Mouse (Mus musculus) embryo, embryonic 10.5 days (tissue): ENCODE data around the gene Cstad.

ENCODE experiments used
- DNase-seq: peaks from one replicate; pipeline ENCODE4 v3.0.0-alpha.2; 2015; ENCODE audit warnings: low spot score

Cstad gene

DNA sequence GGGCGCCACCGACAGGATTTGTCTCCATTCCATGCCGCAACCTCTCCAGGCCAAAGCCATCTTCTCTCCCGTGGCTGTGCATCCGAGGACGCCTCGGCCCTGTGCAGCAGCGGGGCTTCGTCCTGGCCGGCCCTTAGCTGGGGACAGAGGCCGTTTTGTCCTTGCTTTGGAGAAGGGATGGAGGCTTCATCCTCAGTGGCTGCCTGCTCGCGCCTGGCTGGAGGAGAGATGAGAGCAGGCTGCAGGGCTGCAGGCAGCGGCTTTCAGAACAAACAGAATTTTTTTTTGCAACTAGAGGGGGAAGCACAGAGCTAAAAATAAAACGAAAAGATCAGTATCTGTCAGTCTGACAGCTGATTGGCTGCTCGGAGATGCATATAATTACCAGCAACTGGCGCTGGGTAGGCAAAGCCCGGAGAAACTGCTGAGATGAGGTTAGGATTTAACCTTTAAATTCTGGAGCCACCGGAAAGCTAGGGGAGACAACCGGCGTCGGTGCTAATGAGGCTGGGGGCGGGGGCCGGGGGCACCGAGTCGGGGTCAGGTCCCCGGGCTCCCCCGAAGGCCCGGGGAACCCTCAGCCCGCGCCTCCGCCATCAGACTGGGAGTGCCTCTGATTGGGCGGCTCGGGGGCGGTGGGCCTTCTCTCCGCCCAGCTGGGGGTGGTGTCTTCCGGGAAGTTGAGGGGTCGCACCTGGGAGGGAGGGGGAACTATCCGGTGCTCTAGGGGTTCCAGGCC is at the start of gene Cstad:
TSS of gene Cstad (plus strand) at position 400 of the 739 bp plus-strand sequence.
- DNase-seq: peak; percentile 90

DNA sequence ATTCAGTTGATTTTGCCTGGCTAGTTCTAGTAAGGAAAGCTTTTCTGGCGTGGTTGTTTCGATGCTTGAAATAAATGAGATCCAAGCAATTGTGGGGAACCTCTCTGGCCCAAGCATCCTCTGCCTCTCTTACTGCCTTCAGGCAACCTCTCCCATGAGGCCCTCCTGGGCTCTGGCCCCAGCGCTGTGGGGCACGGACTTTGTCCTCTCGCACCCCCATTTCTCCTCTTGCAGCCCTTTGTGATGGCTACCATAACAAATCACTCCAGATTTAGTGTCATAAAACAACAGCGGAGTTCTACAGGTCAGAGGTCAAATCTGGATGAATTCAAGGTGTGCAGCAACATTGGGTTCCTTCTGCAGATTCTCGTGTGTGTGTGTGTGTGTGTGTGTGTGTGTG is 49.1 kb upstream of the Cstad start:
- DNase-seq: peak; percentile 63

DNA sequence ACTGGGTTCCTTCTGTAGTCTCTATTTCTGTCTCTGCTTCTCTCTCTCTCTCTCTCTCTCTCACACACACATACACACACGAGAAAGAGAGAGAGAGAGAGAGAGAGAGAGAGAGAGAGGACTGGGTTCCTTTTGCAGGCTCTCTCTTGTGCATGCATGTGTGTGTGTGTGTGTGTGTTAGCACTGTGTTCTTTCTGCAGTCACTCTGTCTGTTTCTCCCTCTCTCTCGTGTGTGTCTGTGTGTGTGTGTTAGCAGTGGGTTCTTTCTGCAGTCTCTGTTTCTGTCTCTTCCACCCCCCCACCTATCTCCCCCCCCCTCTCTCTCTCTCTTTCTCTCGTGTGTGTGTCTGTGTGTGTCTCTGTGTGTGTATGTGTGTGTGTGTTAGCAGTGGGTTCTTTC is 48.6 kb upstream of the Cstad start:
- DNase-seq: peak; percentile 40

DNA sequence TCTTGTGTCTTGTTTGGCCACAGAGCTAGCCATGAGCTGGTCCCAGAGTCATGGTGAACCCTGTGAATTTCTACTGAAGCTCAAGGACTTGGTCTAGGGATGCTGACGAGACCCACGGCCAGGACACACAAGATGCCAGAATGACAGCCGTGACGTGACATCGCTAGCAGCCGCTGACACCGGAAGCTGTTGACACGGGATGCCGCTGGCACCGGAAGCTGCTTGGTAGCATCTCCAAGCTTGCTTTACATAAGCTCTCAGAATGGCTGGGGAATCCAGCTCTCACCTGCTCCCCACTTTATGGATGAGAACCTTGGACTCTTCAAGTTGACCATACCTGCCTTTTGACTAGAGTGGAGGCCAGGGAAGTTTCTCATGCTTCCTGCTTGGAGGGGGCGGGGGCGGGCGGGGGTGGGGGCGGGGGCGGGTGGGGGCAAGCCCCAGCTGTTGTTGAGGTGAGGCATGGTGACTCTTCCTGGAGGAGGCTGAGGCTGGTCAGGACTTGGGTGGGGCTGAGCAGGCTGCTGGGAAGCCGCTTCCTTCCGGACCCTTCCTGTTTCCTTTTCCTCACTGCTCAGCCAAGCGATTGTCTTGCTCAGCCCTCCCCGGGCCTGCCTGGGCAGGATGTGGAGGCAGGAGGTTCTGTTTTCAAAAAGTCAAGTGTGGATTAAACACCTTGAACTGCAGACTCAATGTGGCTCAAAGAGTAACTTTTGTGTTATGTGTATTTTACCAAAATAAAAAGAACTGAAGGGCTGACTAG is 47.2 kb upstream of the Cstad start:
- no peak for DNase-seq

DNA sequence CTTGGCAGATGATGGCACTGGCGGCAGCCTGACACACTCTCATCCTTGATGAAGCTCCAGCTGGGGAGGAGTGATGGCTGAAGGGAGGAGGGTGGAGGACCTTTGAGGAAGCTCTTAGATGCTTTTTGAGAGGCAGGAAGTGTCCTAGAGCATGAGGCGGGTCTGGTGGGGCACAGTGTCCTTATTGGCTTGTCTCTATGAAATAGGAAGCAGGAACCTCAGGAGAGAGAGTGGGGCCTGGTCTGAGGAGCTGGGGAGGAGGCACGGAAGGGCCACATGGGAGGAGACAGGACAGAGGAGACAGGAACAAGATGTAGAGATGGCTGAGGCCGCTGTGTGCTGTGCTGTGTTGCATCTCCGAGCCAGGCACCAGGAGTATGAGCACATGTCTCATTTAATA is 43.3 kb upstream of the Cstad start:
- DNase-seq: no peak

DNA sequence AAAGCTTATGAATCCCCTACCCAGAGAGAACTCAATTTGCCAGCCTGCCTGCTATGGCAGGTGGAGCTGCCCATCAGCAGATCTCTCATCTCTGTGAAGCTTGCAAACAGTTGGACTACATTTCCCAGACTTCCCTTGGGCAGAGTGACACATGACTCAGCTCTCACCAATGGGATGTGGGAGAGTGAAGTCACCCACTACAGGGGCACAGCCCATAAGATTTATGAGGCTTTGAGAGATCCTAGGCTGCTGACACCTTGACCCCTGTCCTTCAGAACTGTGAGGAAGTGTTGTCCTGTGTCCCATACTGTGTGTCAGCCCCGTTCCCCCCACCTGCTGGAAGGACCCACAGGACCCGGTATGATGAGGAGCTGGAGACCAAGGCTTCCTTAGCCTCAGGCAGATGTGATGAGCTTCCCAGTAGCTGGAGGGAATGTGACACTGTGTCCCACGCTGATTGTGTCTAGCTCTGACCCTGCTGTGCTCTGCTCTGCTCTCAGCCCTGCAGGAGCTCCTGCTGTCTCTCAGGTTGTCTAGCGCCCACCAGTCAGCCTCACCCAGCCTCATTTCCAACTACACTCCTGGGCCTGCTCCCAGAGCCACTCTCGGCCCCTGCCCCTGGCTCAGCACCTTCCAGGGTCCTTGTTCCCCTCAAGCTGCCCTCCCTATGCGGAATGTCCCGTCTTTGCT is 40.8 kb upstream of the Cstad start:
- peak; percentile 85 for DNase-seq

DNA sequence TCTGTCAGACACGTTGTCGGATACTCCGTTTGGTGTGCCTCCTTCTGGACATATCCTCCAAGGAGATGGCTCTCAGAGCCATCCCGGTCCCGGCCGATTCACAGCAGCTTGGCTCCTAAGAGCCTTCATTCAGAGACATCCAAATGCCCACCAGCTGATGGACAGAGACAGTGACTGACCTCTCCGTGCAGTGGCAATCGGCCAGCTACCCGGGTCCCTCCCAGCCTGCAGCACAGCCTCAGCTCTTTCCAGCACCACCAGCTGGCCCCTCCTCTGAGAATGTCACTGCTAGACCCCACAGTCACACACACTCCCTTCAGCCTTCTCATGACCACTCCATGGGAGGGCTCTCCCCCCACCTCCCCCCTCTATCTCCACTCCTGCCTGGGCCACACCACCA is 39.6 kb upstream of the Cstad start:
- DNase-seq: no peak

DNA sequence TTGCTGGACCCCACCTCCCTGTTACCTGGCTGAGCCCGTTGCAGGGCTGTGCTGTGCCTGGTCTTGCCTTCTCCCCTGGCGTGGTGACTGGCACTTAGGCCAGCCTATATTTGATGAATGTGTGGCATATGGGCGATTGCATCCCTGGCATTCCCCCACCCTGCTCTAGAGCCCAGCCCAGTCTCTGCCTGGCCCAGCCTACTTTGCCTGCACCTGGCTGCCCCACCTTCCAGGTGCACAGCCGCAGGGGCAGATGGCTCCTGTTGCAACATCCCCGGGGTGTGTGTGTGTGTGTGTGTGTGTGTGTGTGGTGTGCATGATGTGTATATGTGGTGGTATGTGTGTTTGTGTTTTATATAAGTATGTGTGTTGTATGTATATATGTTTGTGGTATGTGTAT is 38.3 kb upstream of the Cstad start:
- no peak for DNase-seq

DNA sequence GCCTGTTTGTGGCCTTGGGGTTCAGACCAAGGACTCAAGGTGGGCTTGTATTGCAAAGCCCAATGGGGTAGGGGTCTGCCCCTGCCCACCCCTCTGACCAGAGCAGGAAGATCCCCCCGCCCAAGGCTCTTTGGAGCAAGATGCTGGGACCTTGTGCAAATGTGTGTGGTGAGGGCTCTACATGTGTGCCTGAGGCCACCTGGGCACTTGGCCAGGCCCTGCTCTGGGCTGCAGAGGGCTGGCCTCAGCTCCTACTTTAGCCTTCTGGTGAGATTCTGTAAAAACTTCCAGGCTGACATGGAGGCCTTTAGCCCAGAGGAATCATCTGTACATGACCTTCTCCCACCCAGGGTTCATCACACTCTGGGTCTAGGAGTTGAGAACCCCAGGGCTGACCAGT is 35.3 kb upstream of the Cstad start:
- DNase-seq: no peak

DNA sequence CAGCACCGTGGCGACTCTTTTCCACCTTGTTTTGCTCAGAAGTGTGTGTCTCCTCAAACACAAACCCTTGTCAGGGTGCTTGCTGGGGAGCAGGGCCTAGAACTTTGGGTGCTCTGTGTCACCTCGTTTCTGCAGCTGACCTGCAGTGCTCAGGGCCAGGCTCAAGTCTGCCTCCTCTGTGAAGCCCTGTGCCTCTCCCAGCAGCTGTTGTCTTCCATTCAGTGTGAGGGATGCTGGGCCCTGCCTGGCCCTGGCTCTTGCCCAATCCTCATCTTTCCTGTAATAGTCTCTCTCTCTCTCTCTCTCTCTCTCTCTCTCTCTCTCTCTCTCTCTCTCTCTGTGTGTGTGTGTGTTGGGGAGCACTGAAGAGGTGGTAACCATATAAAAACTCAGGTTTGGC is 32.3 kb upstream of the Cstad start:
- no peak for DNase-seq

DNA sequence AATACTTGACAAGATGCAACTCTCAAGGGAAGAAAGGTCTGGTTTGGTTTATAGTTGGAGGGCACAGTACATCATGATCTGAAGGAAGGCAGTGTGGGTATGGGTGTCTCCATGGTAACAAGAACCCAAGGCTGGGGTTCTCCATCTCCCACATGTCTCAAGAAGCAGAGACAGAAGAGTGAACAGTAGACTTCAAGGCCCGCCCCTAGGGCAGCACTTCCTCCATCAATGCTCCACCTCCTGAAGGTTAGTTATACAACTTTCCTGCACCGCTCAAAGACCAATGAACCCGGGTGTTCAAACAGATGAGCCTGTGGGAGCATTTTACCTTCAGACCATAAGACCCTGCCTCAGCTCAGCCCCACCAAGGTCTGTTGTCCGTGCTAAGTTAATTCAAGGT is 23.2 kb upstream of the Cstad start:
- no peak for DNase-seq

DNA sequence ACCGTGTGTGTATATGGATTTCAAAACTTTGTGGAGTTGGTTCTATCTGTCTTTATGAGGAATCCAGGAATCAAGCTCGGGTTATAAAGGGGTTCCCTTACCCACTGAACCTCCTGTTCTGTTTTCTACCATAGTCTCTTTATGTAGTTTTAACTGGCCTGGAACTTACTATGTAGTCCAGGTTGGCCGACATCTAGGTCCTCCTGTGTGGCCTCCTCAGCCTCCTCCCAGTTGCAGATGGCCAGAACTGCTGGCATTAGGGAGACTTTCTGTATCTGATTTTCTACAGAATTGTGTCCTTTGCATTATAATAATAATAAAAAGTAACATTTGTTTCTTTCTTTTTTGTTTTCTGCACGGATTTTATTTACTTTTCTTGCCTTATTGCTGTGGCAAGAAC is 21.3 kb upstream of the Cstad start:
- no peak for DNase-seq

DNA sequence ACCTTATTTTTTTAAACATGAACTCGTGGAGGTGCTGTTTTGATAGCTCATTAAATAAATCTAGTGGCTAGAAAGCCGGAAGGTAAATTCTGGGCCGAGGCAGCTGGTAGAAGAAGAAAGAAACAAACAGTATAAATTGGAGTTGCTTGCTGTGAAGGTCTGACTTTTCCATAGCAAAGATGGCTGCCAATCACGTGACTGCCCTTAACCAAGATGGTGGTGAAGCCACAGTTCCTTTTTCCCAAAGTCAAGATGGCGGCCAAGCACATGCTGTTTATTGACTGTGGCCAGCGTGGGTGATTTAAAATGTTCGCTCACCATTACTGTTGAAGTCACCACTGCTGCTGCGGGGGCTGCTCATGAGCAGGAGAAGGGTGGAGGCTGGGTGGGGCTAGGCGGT is 17.8 kb upstream of the Cstad start:
- DNase-seq: no peak

DNA sequence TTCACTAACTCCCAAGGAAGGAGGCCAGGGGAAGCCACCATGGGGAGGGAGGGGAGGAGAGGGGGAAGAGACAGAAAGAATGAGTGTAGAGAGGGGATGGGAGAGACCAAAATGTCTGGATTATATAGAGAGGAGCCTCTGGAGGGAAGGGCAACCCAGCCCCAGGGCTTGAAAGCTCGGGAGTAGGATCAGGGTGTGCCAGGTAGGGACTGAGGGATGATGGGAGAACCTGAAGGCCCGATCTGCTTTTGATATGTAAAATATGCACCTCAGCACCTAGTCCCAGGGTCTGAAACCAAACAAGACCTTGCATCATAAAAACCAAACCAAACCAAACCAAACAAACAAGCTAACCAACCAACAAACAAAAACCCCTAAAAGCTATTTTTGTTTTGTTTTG is 16.8 kb upstream of the Cstad start:
- no peak for DNase-seq

DNA sequence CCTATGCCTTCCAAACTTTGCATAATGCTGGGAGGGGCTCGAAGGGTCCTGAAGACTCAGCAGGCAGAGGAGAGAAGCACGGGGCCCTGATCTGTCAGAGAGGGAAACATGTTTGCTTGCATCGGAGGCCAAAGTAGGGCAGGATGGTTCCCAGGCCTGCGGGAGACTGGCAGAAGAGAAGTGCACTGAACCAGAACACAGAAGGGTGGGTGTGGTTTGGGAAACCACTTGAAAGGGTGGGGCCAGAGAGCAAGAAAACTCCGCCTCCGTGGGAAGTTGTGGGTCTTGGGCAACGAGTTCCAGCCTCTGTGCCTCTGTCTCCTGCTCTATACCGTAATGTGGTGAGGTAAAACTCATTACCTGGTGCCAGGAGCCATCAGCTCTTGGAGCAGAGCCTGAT is 7.7 kb upstream of the Cstad start:
- DNase-seq: peak; percentile 54

DNA sequence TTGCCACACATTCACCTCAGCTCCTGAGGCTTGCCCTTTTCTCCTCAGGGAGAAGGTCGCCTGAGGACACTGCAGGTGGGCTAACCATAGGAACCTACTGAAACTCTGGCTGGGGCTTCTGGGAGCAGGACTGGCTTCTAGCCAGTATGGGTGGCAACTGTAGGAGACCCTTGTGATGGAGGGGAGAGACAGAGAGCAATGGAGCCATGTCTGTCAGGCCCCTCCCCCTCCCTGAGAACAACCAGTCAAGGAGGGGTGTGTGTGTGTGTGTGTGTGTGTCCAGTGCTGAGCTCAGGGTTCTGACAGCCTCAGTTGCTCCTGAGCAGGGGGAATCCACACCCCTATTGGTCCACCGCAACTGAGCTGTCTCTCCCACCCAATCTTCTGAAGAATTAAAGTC is 7.2 kb upstream of the Cstad start:
- no peak for DNase-seq

DNA sequence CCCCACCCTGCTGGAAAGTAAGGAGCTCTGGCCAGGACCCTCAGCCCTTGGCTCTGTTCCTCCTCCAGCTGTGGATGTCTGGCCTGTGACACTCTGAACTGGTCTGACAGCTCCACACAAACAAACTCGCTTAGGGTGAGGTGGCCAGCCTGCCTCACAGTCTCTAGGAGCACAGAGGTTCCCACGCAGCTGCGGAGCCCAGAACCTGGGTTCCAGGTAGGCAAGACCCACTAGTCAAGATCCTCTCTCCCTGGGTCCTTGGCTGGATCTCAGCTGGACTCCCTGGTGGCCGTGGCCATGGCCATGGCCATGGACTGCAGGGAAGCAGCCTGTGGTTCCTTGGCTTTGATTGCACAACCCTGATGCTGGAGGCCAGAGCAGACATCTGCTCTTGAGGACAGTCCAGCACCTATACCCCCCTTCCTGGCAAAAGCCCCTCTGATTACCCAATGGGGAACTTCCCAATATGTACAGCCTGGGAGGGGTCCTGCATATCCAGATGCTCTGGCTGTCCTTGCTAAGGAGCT is 5.8 kb upstream of the Cstad start:
- no peak for DNase-seq

DNA sequence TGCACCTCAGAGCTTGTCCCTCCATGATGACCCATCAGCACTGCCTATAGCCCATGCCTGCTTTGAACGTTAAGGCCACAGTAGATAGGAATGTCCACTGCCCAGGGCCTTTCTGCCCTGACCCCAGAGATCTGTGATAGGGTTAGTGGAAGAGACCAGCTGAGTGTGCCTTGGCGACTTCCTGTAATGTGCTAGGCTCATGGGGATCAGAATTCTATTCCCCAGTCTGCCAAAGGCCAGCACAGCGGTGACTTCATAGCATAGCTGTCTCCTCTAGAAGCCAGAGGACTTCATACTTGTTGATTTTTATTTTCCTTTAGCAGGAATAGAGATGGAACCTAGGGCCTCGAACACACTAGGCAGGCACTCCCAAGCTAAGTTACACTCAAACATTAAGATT is 5.1 kb upstream of the Cstad start:
- no peak for DNase-seq

DNA sequence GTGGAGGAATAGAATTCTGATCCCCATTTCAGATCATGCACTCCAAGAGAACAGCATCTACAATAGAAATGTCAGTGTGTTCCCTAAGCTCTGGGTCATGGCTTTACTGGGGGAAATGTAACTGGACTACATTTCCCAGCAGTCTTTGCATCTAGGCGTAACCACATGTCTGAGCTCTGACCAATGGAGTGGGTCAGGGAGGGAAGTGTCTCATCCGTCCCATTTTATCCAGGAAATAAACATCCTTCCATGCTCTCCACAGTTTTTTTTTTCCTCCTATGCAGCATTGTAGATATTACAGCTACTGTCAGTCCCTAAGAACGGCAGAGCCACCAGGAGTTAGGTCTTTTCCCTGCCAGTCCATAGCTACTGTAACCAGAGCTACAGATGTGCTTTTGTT is 3.9 kb upstream of the Cstad start:
- peak; percentile 88 for DNase-seq

DNA sequence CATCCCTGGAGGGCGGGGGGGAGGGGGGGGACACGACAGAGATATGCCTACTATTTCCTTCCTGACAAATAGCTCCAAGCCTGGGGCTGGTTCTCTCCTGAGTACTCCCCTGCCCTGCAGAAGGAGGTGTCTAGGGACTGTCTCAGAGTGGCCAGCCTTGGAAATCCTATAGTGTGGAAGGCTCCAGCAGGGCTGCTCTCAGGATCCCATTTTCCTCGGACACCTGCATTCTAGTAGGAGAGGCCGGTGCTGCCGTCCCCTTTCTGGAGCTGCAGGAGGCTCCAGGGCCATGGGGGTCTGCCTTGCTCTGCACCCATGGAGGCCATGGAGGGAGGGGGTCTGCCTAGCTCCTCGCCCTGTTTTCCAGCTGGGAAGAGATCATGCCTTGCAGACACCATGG is 2.4 kb upstream of the Cstad start:
- DNase-seq: no peak

DNA sequence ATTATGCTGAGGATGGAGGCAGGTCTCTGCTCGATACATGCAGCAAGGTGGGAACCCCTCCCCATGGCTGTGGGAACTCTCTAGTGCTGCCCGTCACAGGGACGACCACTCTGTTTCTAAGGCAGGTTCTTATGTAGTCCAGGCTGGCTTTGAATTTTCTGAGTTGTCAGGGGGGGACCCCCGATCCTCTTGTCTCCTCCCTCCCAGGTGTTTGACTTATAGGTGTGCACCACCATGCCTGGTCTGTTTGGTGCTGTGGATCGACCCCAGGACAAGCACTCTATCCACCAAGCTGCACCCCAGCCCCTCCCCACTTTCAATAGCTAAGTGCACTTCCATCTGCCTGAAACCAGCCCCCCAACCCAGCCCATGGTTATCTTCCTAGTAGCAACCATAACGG is 1.9 kb upstream of the Cstad start:
- no peak for DNase-seq

DNA sequence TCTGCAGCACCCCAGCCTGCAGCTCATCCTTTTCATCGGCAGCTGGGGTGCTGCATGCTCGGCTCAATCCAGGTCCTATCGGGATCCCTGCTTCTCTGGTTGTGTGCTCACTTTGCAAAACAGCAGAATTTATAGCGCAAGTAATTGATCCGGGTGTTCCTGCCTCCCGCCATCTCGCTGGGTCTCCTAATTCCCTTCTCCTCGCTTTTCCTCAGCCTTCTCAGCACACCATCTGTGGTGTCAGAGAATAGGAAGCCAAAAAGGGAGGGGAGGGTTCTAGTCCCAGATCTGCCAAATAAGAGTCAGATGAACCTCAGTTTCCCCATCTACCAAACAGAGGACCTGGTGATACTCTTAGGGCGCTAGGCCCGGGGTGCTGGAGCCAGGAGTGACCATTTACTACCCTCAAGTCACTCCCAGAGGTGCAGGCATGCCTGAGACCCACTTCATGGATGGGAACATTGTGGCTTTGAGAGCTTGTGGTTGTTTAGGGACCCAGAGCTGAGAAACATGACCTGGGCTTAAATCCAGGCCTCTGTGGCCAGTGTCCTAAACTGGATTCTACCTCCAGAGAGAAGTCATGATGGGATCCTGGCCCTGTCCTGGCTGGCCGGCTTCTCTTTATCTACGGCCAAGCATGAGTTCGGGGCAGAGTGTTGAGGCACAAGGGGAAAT is 1.1 kb upstream of the Cstad start:
- no peak for DNase-seq
